Mouse (Mus musculus) adrenal gland, adult 2 months (tissue): ENCODE data around the gene Il3. TPM values are rescaled to one million over a fixed set of nuclear protein-coding genes. Genes with fewer than 3 reads are reported as not detected.

Experiments used
- DNase-seq: peaks from one replicate; pipeline ENCODE4 v3.0.0; 2021
- polyA plus RNA-seq: library from polyadenylated mRNA; depleted of rRNA; stranded (reverse); fragments of >200 nt; gene quantifications from 2 replicates; pipeline ENCODE4 v1.2.3, GENCODE M21; 2012; rRNA removed
- total RNA-seq, 2 experiments: library from RNA; stranded (reverse); gene quantifications; 2 replicates each; pipeline ENCODE4 v1.2.3; 2021

Gene Il3
- total and polyA plus RNA-seq, 3 experiments = not detected

DNA sequence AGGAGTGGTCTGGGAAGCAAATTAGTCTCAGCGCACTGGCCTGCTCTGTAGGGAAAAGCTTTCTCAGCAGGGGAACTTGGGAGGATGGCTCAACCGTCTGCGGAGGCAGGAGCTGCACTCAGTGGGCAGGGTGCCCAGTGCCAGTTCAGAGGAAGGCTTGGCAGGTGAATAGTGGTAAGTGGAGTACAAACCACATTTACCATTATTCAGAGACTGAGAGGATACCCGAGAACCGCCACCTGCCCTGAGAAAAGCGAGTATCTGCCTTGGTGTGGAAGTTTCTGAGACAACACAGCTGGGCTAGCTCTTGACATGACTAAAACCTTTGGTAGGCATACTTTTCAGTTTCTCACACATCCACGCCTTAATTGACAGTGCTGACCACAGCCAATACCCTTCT lies 49.7 kb downstream of the Il3 start:
- peak; percentile 25 for DNase-seq

DNA sequence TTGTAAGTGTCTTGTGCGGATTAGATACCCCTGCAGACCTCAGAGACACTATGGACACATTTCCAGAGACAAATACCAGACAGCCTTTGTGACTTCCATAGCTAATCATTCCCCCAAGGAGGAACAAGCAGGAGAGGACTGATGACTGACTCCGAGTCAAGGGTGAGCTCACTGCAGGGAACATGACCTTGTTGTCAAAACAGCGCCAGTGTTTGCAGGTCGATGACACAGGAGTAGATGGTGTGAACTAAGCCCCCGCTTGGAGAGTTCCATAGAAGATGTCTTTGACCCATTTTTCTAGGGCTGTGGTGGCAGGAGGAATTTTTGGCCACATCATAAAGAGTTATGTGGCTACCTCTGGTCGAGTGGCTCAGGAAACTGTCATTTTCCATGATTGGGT lies 51.0 kb downstream of the Il3 start:
- peak; percentile 63 for DNase-seq

Other genes with a start within 250 kb of the Il3 start
- gene Slc22a4, start 239.2 kb downstream of the Il3 start, total RNA-seq = 10 to 100 TPM in 1 of 2 experiments, 1 to 10 TPM in 1; 7.1 to 10.8 TPM
- 7.1 and 10.3 TPM in 2 replicates for gene Slc22a4, start 239.2 kb downstream of the Il3 start, polyA plus RNA-seq
- gene Pdlim4, start 198.3 kb downstream of the Il3 start, total RNA-seq = 10 to 100 TPM; 16.1 to 18.7 TPM
- 86.7 and 101 TPM in 2 replicates for gene Pdlim4, start 198.3 kb downstream of the Il3 start, polyA plus RNA-seq
- 10 to 100 TPM; 36.5 to 39.6 TPM for gene P4ha2, start 167.2 kb downstream of the Il3 start, total RNA-seq
- gene P4ha2, start 167.2 kb downstream of the Il3 start, polyA plus RNA-seq = 10.9 and 12.1 TPM in 2 replicates
- gene Csf2, start 17.6 kb downstream of the Il3 start, total RNA-seq = not detected
- gene Csf2, start 17.6 kb downstream of the Il3 start, polyA plus RNA-seq = not detected in 2 replicates
- gene Acsl6, start 36.5 kb upstream of the Il3 start, total RNA-seq = 1 to 10 TPM; 4.9 to 5.2 TPM
- 1.2 and 1.9 TPM in 2 replicates for gene Acsl6, start 36.5 kb upstream of the Il3 start, polyA plus RNA-seq
- gene Meikin, start 103.4 kb upstream of the Il3 start, total RNA-seq = not detected
- not detected in 2 replicates for gene Meikin, start 103.4 kb upstream of the Il3 start, polyA plus RNA-seq
- 10 to 100 TPM; 27.2 to 32.3 TPM for gene Fnip1, start 170.9 kb upstream of the Il3 start, total RNA-seq
- 1.6 and 1.9 TPM in 2 replicates for gene Fnip1, start 170.9 kb upstream of the Il3 start, polyA plus RNA-seq